Mouse (Mus musculus) hindbrain, embryonic 16.5 days (tissue): ENCODE measurements around the gene Olfr678. TPM values are rescaled to one million over a fixed set of nuclear protein-coding genes. Genes with fewer than 3 reads are reported as not detected.
"Not testable (repeated sequence)": the region's sequence is repeated elsewhere in the genome, so short reads cannot be mapped to it uniquely, and the experiment has no call there.

ENCODE experiments used
- ATAC-seq: fragments of 200-750 bp; cut with Nextera tagmentation; 2 replicates; pipeline ENCODE4 v1.8.0; 2017; ENCODE audit warnings: moderate TSS enrichment, moderate library complexity
- H3K27ac ChIP-seq: fragments of 300-500 bp; sonication (generic); 2 replicates; pipeline ENCODE4 v1.5.1; 2014; ENCODE audit warnings: low read depth, mild to moderate bottlenecking, control low read depth, low read length, moderate library complexity
- H3K27me3 ChIP-seq: fragments of 300-500 bp; sonication (generic); replicated peaks from 2 replicates; pipeline ENCODE4 v1.6.1; 2014; ENCODE audit warnings: low read length; ENCODE audit not compliant: control insufficient read depth, insufficient read depth
- H3K36me3 ChIP-seq: fragments of 300-500 bp; sonication (generic); 2 replicates; pipeline ENCODE4 v1.6.1; 2014; ENCODE audit warnings: mild to moderate bottlenecking, low read length, moderate library complexity, mixed read lengths; ENCODE audit not compliant: control insufficient read depth, insufficient read depth
- H3K4me1 ChIP-seq: fragments of 300-500 bp; sonication (generic); 2 replicates; pipeline ENCODE4 v1.6.1; 2014; ENCODE audit warnings: low read depth, low read length; ENCODE audit not compliant: control insufficient read depth, insufficient read depth
- H3K4me2 ChIP-seq: fragments of 300-500 bp; sonication (generic); 2 replicates; pipeline ENCODE4 v1.6.1; 2014; ENCODE audit warnings: mild to moderate bottlenecking, low read length, control low read depth, moderate library complexity
- H3K4me3 ChIP-seq: fragments of 300-500 bp; sonication (generic); 2 replicates; pipeline ENCODE4 v1.5.1; 2014; ENCODE audit warnings: mild to moderate bottlenecking, low read length, control low read depth, moderate library complexity
- H3K9ac ChIP-seq: fragments of 300-500 bp; sonication (generic); 2 replicates; pipeline ENCODE4 v1.6.1; 2014; ENCODE audit warnings: low read depth, mild to moderate bottlenecking, control low read depth, low read length, moderate library complexity
- H3K9me3 ChIP-seq: fragments of 300-500 bp; sonication (generic); 2 replicates; pipeline ENCODE4 v1.6.1; 2014; ENCODE audit warnings: mild to moderate bottlenecking, low read length, moderate library complexity; ENCODE audit not compliant: control insufficient read depth
- WGBS: fragments of 180-500 bp; shearing (Covaris S2); extraction: QIAGEN DNeasy Blood & Tissue Kit; methylation state at CpG from one replicate; pipeline ENCODE4 v1.1.7; 2014; 5-methylcytosine and 5-hydroxymethylcytosine counted together
- polyA plus RNA-seq: library from polyadenylated mRNA; unstranded; fragments of >200 nt; fragmentation: Nextera tagmentation; extraction: Ambion mirVana; gene quantifications from 2 replicates; pipeline ENCODE4 v1.2.1, GENCODE M21; 2015

Olfr678 gene
- polyA plus RNA-seq, result not detected in 2 replicates

DNA sequence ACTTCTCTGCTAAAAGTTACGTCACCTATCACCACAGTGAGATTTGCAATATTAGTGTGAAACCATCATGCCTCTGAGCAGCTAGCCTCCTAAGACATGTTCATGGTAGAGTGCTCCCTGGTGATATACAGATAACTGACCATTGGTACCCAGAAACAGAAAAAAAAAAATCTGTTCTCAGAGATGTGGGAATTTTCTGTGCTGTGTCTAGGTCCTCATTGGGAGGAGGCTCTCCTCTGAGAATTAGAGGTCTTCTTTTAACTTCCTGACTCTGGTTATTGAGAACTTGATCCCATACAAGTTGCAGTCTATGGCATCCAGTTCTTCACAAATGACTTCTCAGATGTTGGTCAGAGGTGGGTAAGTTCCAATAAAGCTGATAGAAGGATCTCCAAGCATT lies at the start of gene Olfr678:
Olfr678 (plus strand) TSS at position 301 of the 400 bp plus-strand sequence.
- no peak within 1 kb of the TSS for H3K4me2 ChIP-seq
- no peaks in the 10 kb centered on the region for H3K36me3 ChIP-seq
- no peaks in the 10 kb centered on the region for H3K9me3 ChIP-seq
- H3K4me1 ChIP-seq, result no peaks in the 10 kb centered on the region
- no peaks in the 10 kb centered on the region for H3K27me3 ChIP-seq
- WGBS, result 94% methylated on average over 1 of the region's 1 CpGs
- H3K27ac ChIP-seq, result no peak within 1 kb of the TSS
- H3K4me3 ChIP-seq, result no peak within 1 kb of the TSS
- H3K9ac ChIP-seq, result no peak within 1 kb of the TSS
- no peak for ATAC-seq

GRCm38 (mm10) chr7:105022530-105022929 lies 41.7 kb upstream of the Olfr678 start:
- 0 out of 2 replicates have a peak, but pooled peaks have one; percentile 37 for ATAC-seq
- Histone ChIP-seq H3K4me2 (no peak overlapping the region), H3K36me3 (no peaks in the 10 kb centered on the region), H3K27me3 (no peaks in the 10 kb centered on the region), H3K9me3 (no peaks in the 10 kb centered on the region), H3K9ac (no peak overlapping the region), H3K4me1 (no peaks in the 10 kb centered on the region), H3K4me3 (no peak overlapping the region), H3K27ac (no peak overlapping the region)
- 78% methylated on average over 1 of the region's 1 CpGs for WGBS

DNA sequence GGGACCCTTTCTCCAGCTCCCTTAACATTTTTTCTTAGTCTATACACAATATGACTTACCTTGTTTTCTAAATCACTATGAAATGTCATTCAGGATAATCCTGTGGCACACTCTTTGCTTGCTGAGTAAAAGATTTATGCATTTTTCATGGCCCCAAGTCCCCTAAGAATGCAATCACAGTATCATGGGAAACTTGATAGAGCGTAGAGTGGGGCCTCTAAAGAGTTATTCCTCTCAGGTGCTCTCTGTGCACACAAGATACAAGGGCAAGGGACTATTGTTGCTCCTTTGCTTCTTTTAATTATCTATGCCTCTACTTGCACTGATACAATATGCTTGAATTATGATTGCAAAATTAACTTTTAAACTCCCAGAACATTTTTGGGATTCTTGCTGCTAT lies 35.9 kb upstream of the Olfr678 start, which contains the start of gene Olfr675:
Olfr675 (minus strand) TSS at position 101 of the 400 bp plus-strand sequence.
- H3K9me3 ChIP-seq, result no peaks in the 10 kb centered on the region
- H3K4me1 ChIP-seq, result no peaks in the 10 kb centered on the region
- no peak for ATAC-seq
- H3K27ac ChIP-seq, result no peak within 1 kb of the TSS
- H3K36me3 ChIP-seq, result no peaks in the 10 kb centered on the region
- H3K4me2 ChIP-seq, result no peak within 1 kb of the TSS
- no peak within 1 kb of the TSS for H3K4me3 ChIP-seq
- 63% methylated on average over 1 of the region's 1 CpGs for WGBS
- H3K27me3 ChIP-seq, result no peaks in the 10 kb centered on the region
- H3K9ac ChIP-seq, result no peak within 1 kb of the TSS

GRCm38 (mm10) chr7:105032398-105032797 lies 31.9 kb upstream of the Olfr678 start, which contains the start of gene Olfr676:
Gene Olfr676, plus strand, starts transcription at chr7:105032698.
- H3K4me2 ChIP-seq, result no peak within 1 kb of the TSS
- no peak within 1 kb of the TSS for H3K9ac ChIP-seq
- no peak within 1 kb of the TSS for H3K27ac ChIP-seq
- H3K36me3 ChIP-seq, result no peaks in the 10 kb centered on the region
- ATAC-seq, result no peak
- H3K4me1 ChIP-seq, result no peaks in the 10 kb centered on the region
- H3K27me3 ChIP-seq, result no peaks in the 10 kb centered on the region
- H3K9me3 ChIP-seq, result no peaks in the 10 kb centered on the region
- no peak within 1 kb of the TSS for H3K4me3 ChIP-seq

DNA sequence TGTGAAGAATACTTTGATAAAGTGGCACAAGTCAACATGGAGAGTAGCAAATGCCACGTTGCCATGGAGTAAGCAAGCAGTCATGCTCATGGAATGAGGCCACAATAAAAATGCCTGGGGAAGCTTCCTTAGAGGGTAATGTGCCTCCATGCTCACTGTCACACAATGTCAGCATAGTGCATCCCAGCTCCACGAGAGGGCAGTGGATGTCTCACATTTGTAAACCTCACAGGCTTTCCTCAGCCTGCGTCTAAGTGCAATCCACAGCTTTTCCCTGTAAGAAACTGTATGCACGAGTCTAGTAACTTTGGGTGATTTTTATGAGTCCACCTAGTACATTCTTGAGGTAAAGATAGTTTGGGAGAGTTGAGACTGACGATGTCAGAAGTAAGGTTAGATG lies 30.4 kb upstream of the Olfr678 start:
- not testable (repeated sequence) for H3K4me3 ChIP-seq, H3K27ac ChIP-seq, H3K4me2 ChIP-seq, H3K36me3 ChIP-seq, H3K27me3 ChIP-seq, H3K4me1 ChIP-seq, H3K9me3 ChIP-seq, H3K9ac ChIP-seq, ATAC-seq
- 52% methylated on average over 5 of the region's 5 CpGs for WGBS

GRCm38 (mm10) chr7:105058951-105059350 lies 5.3 kb upstream of the Olfr678 start:
- no peak for ATAC-seq
- no peak overlapping the region for H3K4me2 ChIP-seq

GRCm38 (mm10) chr7:105080905-105081304 lies 16.6 kb downstream of the Olfr678 start, which contains the start of gene Olfr679:
Gene Olfr679, plus strand, starts transcription at chr7:105081205.
- Histone ChIP-seq H3K9me3 (no peaks in the 10 kb centered on the region), H3K36me3 (no peaks in the 10 kb centered on the region)

More at GRCm38 (mm10) chr7:105058951-105059350, 5.3 kb upstream of the Olfr678 start:
- H3K4me3 ChIP-seq, result no peak overlapping the region
- no peaks in the 10 kb centered on the region for H3K9me3 ChIP-seq
- H3K36me3 ChIP-seq, result no peaks in the 10 kb centered on the region
- no peaks in the 10 kb centered on the region for H3K27me3 ChIP-seq
- no peak overlapping the region for H3K27ac ChIP-seq
- no peaks in the 10 kb centered on the region for H3K4me1 ChIP-seq
- H3K9ac ChIP-seq, result no peak overlapping the region

GRCm38 (mm10) chr7:105092717-105093116 lies 28.4 kb downstream of the Olfr678 start, which contains the start of gene Olfr680-ps1:
Gene Olfr680-ps1, minus strand, starts transcription at chr7:105092817.
- not testable (repeated sequence) for H3K27ac ChIP-seq, ATAC-seq, H3K36me3 ChIP-seq, H3K9ac ChIP-seq, H3K27me3 ChIP-seq, H3K4me2 ChIP-seq, H3K4me3 ChIP-seq, H3K4me1 ChIP-seq, H3K9me3 ChIP-seq

More at GRCm38 (mm10) chr7:105080905-105081304, 16.6 kb downstream of the Olfr678 start, which contains the start of gene Olfr679:
- Histone ChIP-seq H3K4me2 (no peak within 1 kb of the TSS), H3K4me3 (no peak within 1 kb of the TSS), H3K27me3 (no peaks in the 10 kb centered on the region), H3K27ac (no peak within 1 kb of the TSS), H3K4me1 (no peaks in the 10 kb centered on the region), H3K9ac (no peak within 1 kb of the TSS)
- 56% methylated on average over 1 of the region's 1 CpGs for WGBS
- no peak for ATAC-seq

DNA sequence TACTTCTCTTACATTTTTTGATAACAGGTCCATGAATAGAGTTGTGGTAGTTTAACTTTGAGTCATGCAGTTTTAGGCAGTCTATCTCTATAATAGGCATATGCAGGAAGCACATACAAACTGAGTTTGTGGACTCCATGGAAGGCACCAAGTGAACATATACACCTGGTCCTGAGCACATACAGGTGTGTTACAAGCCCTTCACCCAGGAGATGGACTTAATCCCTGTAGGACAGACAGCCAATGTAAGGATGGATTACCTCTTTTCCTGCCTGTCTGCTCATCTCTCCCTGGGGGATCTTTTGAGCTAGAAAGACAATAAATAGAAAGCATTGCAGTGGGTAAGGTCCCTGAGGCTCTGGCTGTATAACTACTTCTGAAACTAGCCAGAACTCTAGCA lies 52.3 kb downstream of the Olfr678 start, which contains the start of gene Olfr681:
Olfr681 (plus strand) TSS at position 301 of the 400 bp plus-strand sequence.
- no peaks in the 10 kb centered on the region for H3K4me1 ChIP-seq
- no peak within 1 kb of the TSS for H3K27ac ChIP-seq
- ATAC-seq, result no peak
- H3K4me3 ChIP-seq, result no peak within 1 kb of the TSS
- no peaks in the 10 kb centered on the region for H3K27me3 ChIP-seq
- H3K36me3 ChIP-seq, result no peaks in the 10 kb centered on the region
- no peak within 1 kb of the TSS for H3K9ac ChIP-seq
- no peak within 1 kb of the TSS for H3K4me2 ChIP-seq
- no peaks in the 10 kb centered on the region for H3K9me3 ChIP-seq
